8 mouse cellular contexts compared by ENCODE assay signal in genomic region chr3:37515485-37515884, GRCm38 (mm10).
A peak's percentile ranks its signal among the peaks of the same experiment; 100 is the strongest.
DNase-seq lines count a peak whose midpoint lies in the region; ATAC-seq and TF ChIP-seq lines count a peak whose summit lies in the region.

No protein-coding gene starts in this region.

- no peaks in the 10 kb centered on the region; the same call in 1 of the 2 replicates for H3K79me2 ChIP-seq in MEL (ENCODE audit: control insufficient read depth, insufficient read depth, low read length, poor library complexity)

- intact Hi-C loops in left cerebral cortex, adult 2 months (cut with DNase I), result no loop called here

- peak; percentile 67 for ATAC-seq in heart, embryonic 12.5 days (ENCODE audit: insufficient number of reproducible peaks, low FRiP score)
- ATAC-seq in liver, embryonic 14.5 days (ENCODE audit: insufficient read depth), result peak; percentile 77

- TF ChIP-seq CTCF in left cerebral cortex, adult 2 months (IDR thresholded peaks at IDR 0.05), result peak; percentile 58
- TF ChIP-seq CTCF in MEL (IDR thresholded peaks at IDR 0.05 in 2 of 3, conservative IDR thresholded peaks at IDR 0.05 in 1 of 3; ENCODE audit: control insufficient read depth in 1 of 3, insufficient read depth in 1 of 3, low read depth in 2 of 3, low read length in 3 of 3, poor library complexity in 1 of 3, severe bottlenecking in 1 of 3), result peak; percentile 63 to 87 (median 64)
- peak; percentile 96 for TF ChIP-seq CTCF in liver, embryonic 14.5 days (IDR thresholded peaks at IDR 0.05; ENCODE audit: low read depth)

- H3K4me2 ChIP-seq in heart, embryonic 12.5 days, result no peak overlapping the region
- no peak overlapping the region for H3K4me2 ChIP-seq in liver, embryonic 14.5 days (ENCODE audit: low read depth)

- H3K9ac ChIP-seq in MEL (ENCODE audit: control insufficient read depth, low read depth, low read length, poor library complexity, severe bottlenecking), result no peak overlapping the region
- no peak overlapping the region for H3K9ac ChIP-seq in heart, embryonic 12.5 days
- no peak overlapping the region for H3K9ac ChIP-seq in liver, embryonic 14.5 days (replicated peaks)

- TF ChIP-seq RAD21 in MEL (IDR thresholded peaks at IDR 0.05; ENCODE audit: low read depth, low read length), result peak; percentile 19

- no peak overlapping the region for H3K27ac ChIP-seq in left cerebral cortex, adult 2 months
- H3K27ac ChIP-seq in MEL (ENCODE audit: control insufficient read depth, low read depth, low read length), result no peak overlapping the region
- H3K27ac ChIP-seq in heart, embryonic 12.5 days (ENCODE audit: poor library complexity, severe bottlenecking), result no peak overlapping the region
- no peak overlapping the region for H3K27ac ChIP-seq in liver, embryonic 14.5 days

- H3K9me3 ChIP-seq in MEL (replicated peaks; ENCODE audit: insufficient read depth, low read length), result no peaks in the 10 kb centered on the region
- H3K9me3 ChIP-seq in heart, embryonic 12.5 days (replicated peaks), result no peaks in the 10 kb centered on the region
- no peaks in the 10 kb centered on the region for H3K9me3 ChIP-seq in liver, embryonic 14.5 days (ENCODE audit: control insufficient read depth, low read length)

- peak in 1 of 2 experiments; percentile 21 for DNase-seq in left cerebral cortex, adult 2 months (ENCODE audit: extremely low spot score in 1 of 2, low spot score in 2 of 2)
- no peak for DNase-seq in left cerebral cortex, adult 11 months (ENCODE audit: low spot score)
- DNase-seq in MEL (ENCODE audit: low read depth, low spot score), result peak; percentile 51
- DNase-seq in cerebellum, postnatal 10 days, result peak; percentile 69 to 72
- DNase-seq in liver, embryonic 14.5 days (ENCODE audit: low read depth in 3 of 3, low spot score in 3 of 3), result peak; percentile 57 to 61 (median 60)
- DNase-seq in retina, postnatal 7 days (ENCODE audit: low read depth, low spot score), result peak; percentile 25
- no peak for DNase-seq in frontal cortex, postnatal 36 days (ENCODE audit: low spot score in 2 of 2)

- TF ChIP-seq POLR2A in MEL (IDR thresholded peaks at IDR 0.05; ENCODE audit: control insufficient read depth in 1 of 2, insufficient read depth in 1 of 2, low read depth in 1 of 2, low read length in 2 of 2, poor library complexity in 1 of 2), result no peak

- no peak for TF ChIP-seq EP300 in MEL (IDR thresholded peaks at IDR 0.05; ENCODE audit: low read depth in 1 of 2, low read length in 2 of 2)
- no peak for TF ChIP-seq EP300 in liver, embryonic 14.5 days (IDR thresholded peaks at IDR 0.05; ENCODE audit: low read depth)

- no peak overlapping the region for H3K4me3 ChIP-seq in left cerebral cortex, adult 2 months
- no peak overlapping the region for H3K4me3 ChIP-seq in MEL (ENCODE audit: control insufficient read depth in 1 of 2, insufficient read depth in 1 of 2, low read depth in 2 of 2, low read length in 2 of 2)
- H3K4me3 ChIP-seq in heart, embryonic 12.5 days, result no peak overlapping the region
- no peak overlapping the region for H3K4me3 ChIP-seq in liver, embryonic 14.5 days (ENCODE audit: insufficient read depth in 1 of 2, low read depth in 2 of 2, low read length in 2 of 2)

- H3K27me3 ChIP-seq in MEL (ENCODE audit: control insufficient read depth in 1 of 2, insufficient read depth in 2 of 2, low read length in 2 of 2), result no peaks in the 10 kb centered on the region
- H3K27me3 ChIP-seq in heart, embryonic 12.5 days (replicated peaks), result no peaks in the 10 kb centered on the region
- H3K27me3 ChIP-seq in liver, embryonic 14.5 days (ENCODE audit: control insufficient read depth, insufficient read depth, low read length), result no peaks in the 10 kb centered on the region

- H3K4me1 ChIP-seq in MEL (ENCODE audit: control insufficient read depth in 1 of 2, insufficient read depth in 2 of 2, low read length in 2 of 2), result peaks cover 0 to 6% of the 10 kb centered on the region in 2 experiments; a peak in 2 of 4 replicates
- H3K4me1 ChIP-seq in heart, embryonic 12.5 days (replicated peaks), result peaks cover 2% of the 10 kb centered on the region; the same call in 1 of the 2 replicates
- H3K4me1 ChIP-seq in liver, embryonic 14.5 days (replicated peaks; ENCODE audit: control insufficient read depth in 2 of 2, insufficient read depth in 2 of 2, low read length in 1 of 2), result peaks cover 30 to 32% of the 10 kb centered on the region in 2 experiments

- WGBS in heart, embryonic 12.5 days, result 11% methylated on average over 2 of the region's 2 CpGs
- 0% methylated on average over 2 of the region's 2 CpGs for WGBS in liver, embryonic 14.5 days (ENCODE audit: insufficient replicate concordance)

- H3K36me3 ChIP-seq in MEL (ENCODE audit: control insufficient read depth in 1 of 2, insufficient read depth in 2 of 2, low read length in 2 of 2), result peaks cover 10 to 19% of the 10 kb centered on the region in 2 experiments
- H3K36me3 ChIP-seq in heart, embryonic 12.5 days, result no peaks in the 10 kb centered on the region
- no peaks in the 10 kb centered on the region for H3K36me3 ChIP-seq in liver, embryonic 14.5 days (replicated peaks; ENCODE audit: control insufficient read depth, insufficient read depth, low read depth)

TF ChIP-seq in MEL, 35 proteins besides CTCF, POLR2A, EP300 and RAD21:
- peak; percentile 64 for TF ChIP-seq SMC3 (IDR thresholded peaks at IDR 0.05; ENCODE audit: low read depth, low read length)
- peak; percentile 48; the same call in 1 of the 2 replicates for TF ChIP-seq MAZ (IDR thresholded peaks at IDR 0.05; ENCODE audit: low read depth, low read length)
- TF ChIP-seq TAL1 (IDR thresholded peaks at IDR 0.05; ENCODE audit: low read length), result no peak

Comparison
In these comparisons a context has a peak if more than half of its experiments do, and no peak if none do; other contexts are left out.
1. DNase-seq: peak in MEL (single experiment), cerebellum, postnatal 10 days (2 of 2), liver, embryonic 14.5 days (3 of 3) and retina, postnatal 7 days (single experiment); none in left cerebral cortex, adult 11 months (single experiment) and frontal cortex, postnatal 36 days (0 of 2).
2. Peak in every context shown above with its lines, with median percentiles within 50 percentile points of each other: CTCF ChIP-seq.